Mouse (Mus musculus) embryonic facial prominence, embryonic 10.5 days (tissue): ENCODE data around the gene Gpr174. TPM values are rescaled to one million over a fixed set of nuclear protein-coding genes. Genes with fewer than 3 reads are reported as not detected.

Source experiments
- DNase-seq: peaks from one replicate; pipeline ENCODE4 v3.0.0-alpha.2; 2017; ENCODE audit warnings: low spot score
- H3K27ac ChIP-seq: fragments of 300-500 bp; sonication (generic); replicated peaks from 2 replicates; pipeline ENCODE4 v1.5.1; 2016; ENCODE audit warnings: mild to moderate bottlenecking
- H3K27me3 ChIP-seq: fragments of 300-500 bp; sonication (generic); replicated peaks from 2 replicates; pipeline ENCODE4 v1.6.1; 2016; ENCODE audit warnings: low read depth, mild to moderate bottlenecking; ENCODE audit not compliant: poor library complexity, severe bottlenecking
- H3K36me3 ChIP-seq: fragments of 300-500 bp; sonication (generic); replicated peaks from 2 replicates; pipeline ENCODE4 v1.6.1; 2016; ENCODE audit warnings: mild to moderate bottlenecking, moderate library complexity
- H3K4me1 ChIP-seq: fragments of 300-500 bp; sonication (generic); 2 replicates; pipeline ENCODE4 v1.6.1; 2016
- H3K4me3 ChIP-seq: fragments of 300-500 bp; sonication (generic); 2 replicates; pipeline ENCODE4 v1.5.1; 2016; ENCODE audit warnings: mild to moderate bottlenecking, moderate library complexity
- H3K9me3 ChIP-seq: fragments of 300-500 bp; sonication (generic); 2 replicates; pipeline ENCODE4 v1.6.1; 2016; ENCODE audit warnings: mild to moderate bottlenecking
- WGBS: fragments of 180-500 bp; shearing (Covaris S2); methylation state at CpG from one replicate; pipeline ENCODE4 v1.1.7; 2016; 5-methylcytosine and 5-hydroxymethylcytosine counted together
- polyA plus RNA-seq: library from polyadenylated mRNA; unstranded; fragments of >200 nt; fragmentation: Nextera tagmentation; extraction: Ambion mirVana; gene quantifications from 2 replicates; pipeline ENCODE4 v1.2.1, GENCODE M21; 2016

Gene Gpr174
- polyA plus RNA-seq, 1 experiment from 2014 or later: not detected

GRCm38 (mm10) chrX:107312533-107312932, 56.9 kb downstream of the Gpr174 start:
- Histone ChIP-seq H3K4me1 (no peaks in the 10 kb centered on the region), H3K4me3 (no peak overlapping the region), H3K27me3 (no peaks in the 10 kb centered on the region), H3K27ac (no peak overlapping the region), H3K36me3 (no peaks in the 10 kb centered on the region), H3K9me3 (no peaks in the 10 kb centered on the region)
- no peak for DNase-seq
- WGBS: 68% methylated on average over 5 of the region's 5 CpGs

DNA sequence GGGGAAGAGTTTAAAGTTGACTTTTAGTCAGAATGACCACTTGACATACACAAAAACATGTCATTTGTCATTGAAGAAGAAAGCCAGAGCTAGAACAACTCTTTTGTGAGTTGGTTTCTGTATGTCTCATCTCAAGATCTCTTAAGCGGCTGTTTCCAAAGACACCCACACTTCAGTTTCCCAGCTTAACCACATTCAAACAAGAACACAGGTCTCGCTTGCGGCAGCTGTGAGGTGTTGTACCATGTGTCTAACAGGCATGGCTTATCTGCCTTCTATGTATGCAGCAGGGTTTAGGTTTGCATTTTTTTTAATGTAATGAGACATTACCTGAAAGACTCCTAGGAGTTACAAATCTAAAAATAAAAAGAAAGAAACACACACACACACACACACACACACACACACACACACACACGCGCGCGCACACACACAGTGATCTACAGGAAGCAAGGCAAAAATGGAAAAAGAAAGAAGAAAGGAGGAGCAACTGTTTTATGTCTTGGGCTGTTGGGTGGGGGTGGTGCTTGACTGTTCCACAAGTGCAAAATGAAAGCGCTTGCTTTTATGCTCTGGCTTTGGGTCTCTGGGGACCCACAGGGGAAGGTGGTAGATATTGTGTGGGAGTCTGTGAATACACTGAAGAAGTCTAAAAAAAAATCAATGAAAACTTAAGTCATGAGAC, 70.2 kb downstream of the Gpr174 start:
- DNase-seq: no peak
- no peaks in the 10 kb centered on the region for H3K9me3 ChIP-seq
- no peaks in the 10 kb centered on the region for H3K4me1 ChIP-seq
- H3K27me3 ChIP-seq: no peaks in the 10 kb centered on the region; the same call in 1 of the 2 replicates
- WGBS: 92% methylated on average over 8 of the region's 8 CpGs
- no peak overlapping the region for H3K27ac ChIP-seq
- H3K36me3 ChIP-seq: no peaks in the 10 kb centered on the region
- H3K4me3 ChIP-seq: no peak overlapping the region

GRCm38 (mm10) chrX:107329849-107330248, 74.2 kb downstream of the Gpr174 start:
- H3K4me1 ChIP-seq: no peaks in the 10 kb centered on the region
- H3K4me3 ChIP-seq: no peak overlapping the region
- H3K27me3 ChIP-seq: no peaks in the 10 kb centered on the region
- no peaks in the 10 kb centered on the region for H3K9me3 ChIP-seq
- 70% methylated on average over 3 of the region's 3 CpGs for WGBS
- no peaks in the 10 kb centered on the region for H3K36me3 ChIP-seq
- DNase-seq: peak; percentile 6
- no peak overlapping the region for H3K27ac ChIP-seq

DNA sequence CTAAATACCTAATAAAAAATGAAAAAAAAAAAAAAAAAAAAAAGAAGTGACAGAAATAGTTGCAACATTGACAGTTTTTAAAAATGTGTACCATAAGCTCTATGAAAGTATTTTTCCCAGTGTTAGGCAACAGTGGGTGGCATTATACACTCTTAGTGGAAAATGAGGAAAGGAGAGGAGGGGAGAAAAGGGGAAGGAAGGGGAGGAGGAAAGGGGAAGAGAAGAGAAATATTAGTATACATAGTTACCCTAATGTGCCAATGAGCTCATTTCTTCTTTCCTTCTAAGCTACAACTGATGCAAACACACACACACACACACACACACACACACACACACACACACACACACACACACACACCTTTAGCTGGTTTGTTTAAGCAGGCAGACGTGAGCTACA, 80.9 kb downstream of the Gpr174 start:
- Histone ChIP-seq H3K36me3 (no peaks in the 10 kb centered on the region), H3K9me3 (no peaks in the 10 kb centered on the region), H3K27ac (no peak overlapping the region), H3K27me3 (no peaks in the 10 kb centered on the region), H3K4me1 (no peaks in the 10 kb centered on the region), H3K4me3 (no peak overlapping the region)
- WGBS: 78% methylated on average over 1 of the region's 1 CpGs
- no peak for DNase-seq

- H3K27ac ChIP-seq: no peak overlapping the region
- H3K4me1 ChIP-seq: no peaks in the 10 kb centered on the region
- H3K9me3 ChIP-seq: no peaks in the 10 kb centered on the region
- WGBS: 22% methylated on average over 3 of the region's 3 CpGs
- H3K27me3 ChIP-seq: no peaks in the 10 kb centered on the region
- peak; percentile 12 for DNase-seq
- H3K4me3 ChIP-seq: no peak overlapping the region
- no peaks in the 10 kb centered on the region for H3K36me3 ChIP-seq
These were observed 86.3 kb downstream of the Gpr174 start for GRCm38 (mm10) chrX:107341980-107342379.

Other genes with a start within 250 kb of the Gpr174 start
- not detected in 2 replicates for gene P2ry10, start 167.4 kb upstream of the Gpr174 start, polyA plus RNA-seq
- 0.35 and 0.37 TPM in 2 replicates for gene P2ry10b, start 107.0 kb upstream of the Gpr174 start, polyA plus RNA-seq
- 131 and 176 TPM in 2 replicates for gene Itm2a, start 147.5 kb downstream of the Gpr174 start, polyA plus RNA-seq